Mouse (Mus musculus): ENCODE measurements around the gene Ucn3. TPM values are rescaled to one million over a fixed set of nuclear protein-coding genes. Genes with fewer than 3 reads are reported as not detected.
"Not testable (repeated sequence)": the region's sequence is repeated elsewhere in the genome, so short reads cannot be mapped to it uniquely, and the experiment has no call there.

The Ucn3 gene
- not detected for total RNA-seq (2022)

- no peak for DNase-seq
These were observed at the start of gene Ucn3 for GRCm38 (mm10) chr13:3945249-3945648. Gene Ucn3, minus strand, starts transcription at chr13:3945349.

DNA sequence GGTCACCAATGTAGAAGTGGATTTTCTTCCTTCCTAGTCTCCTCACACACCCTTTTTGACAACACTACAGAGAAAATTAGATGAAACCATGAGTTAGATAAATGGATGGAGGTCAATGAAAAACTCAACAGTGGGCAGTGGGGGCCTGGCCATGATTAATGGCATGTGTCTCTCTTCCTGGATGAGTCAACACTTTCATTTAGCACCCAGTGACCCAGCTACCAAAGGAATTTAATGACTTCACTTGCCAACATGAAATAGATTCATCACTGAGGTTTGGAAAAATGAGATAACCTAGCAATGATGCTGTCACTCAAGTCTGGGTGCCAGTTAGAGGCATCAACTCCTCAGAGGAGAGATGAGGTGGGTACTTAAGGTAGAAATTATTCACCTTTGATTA lies 46.9 kb upstream of the Ucn3 start:
- no peak for DNase-seq

GRCm38 (mm10) chr13:3968849-3969248 lies 23.7 kb upstream of the Ucn3 start:
- no peak for DNase-seq

DNA sequence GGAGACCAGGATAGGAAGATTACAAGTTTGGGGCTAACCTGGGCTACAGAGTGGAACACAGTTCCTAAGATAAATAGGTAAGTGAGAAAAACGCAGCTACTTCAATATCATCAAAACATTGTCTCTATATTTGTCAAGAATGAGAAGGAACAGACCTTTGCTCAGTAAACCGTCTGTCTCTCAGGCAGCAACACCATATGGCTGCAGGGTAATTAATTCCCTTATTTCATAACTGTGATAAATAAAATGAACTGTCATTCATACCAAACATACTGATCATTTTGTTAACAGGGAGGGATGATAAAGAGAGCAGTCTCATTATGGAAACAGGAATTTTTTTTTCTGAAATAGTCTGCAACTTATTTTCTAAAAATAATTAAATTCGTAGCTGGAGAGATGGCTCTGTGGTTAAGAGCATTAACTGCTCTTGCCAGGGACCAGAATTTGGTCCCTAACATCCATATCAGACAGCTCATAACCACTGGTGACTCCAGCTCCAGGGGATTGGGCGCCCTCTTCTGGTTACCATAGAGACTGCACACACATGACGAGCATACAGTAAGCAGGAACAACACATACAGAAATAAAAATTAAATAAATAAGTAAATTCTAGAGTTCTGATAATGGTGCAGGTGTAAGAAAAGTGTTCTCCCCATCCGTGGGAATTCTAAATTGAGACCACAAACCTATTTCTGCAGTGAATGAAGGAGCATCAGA lies 6.2 kb upstream of the Ucn3 start:
- DNase-seq, result no peak

GRCm38 (mm10) chr13:3949477-3949876 lies 4.3 kb upstream of the Ucn3 start:
- no peak for DNase-seq

DNA sequence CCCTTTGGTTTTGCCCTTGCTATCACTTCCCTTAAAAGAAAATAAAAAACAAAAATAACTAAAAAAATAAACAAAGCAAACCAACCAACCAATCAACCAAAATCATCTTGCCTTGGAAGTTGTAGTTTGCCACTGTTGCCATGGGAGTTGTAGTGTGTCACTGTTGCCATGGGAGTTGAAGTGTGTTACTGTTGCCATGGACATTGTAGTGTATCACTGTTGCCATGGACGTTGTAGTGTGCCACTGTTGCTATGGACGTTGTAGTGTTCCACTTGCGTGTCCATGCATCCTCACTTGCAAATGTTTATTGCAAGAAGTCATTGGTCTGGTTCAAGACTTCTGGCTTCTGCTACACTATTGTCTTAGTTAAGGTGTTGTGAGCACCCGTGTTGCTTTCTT lies 2.1 kb upstream of the Ucn3 start:
- DNase-seq, result no peak

GRCm38 (mm10) chr13:3944699-3945098 lies 450 bp downstream of the Ucn3 start:
- DNase-seq, result no peak

DNA sequence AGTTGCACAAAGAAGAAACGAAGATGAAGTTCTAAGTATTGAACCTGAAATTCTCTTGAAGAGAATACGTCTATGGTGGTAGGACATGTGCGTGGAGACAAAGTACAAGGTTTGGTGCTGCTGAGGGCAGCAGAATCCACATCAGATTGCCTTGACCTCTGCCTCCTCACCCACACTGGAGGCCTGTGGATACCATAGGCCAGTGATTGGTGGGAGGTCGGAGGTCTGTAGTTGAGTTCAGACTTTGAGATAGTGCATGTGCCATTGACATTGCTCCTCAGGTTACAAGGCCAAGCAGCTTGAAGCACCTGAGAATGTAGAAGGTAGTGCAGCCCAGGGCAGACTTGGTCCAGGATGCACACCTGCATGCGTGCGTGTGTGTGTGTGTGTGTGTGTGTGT lies 19.1 kb downstream of the Ucn3 start:
- DNase-seq, result no peak

DNA sequence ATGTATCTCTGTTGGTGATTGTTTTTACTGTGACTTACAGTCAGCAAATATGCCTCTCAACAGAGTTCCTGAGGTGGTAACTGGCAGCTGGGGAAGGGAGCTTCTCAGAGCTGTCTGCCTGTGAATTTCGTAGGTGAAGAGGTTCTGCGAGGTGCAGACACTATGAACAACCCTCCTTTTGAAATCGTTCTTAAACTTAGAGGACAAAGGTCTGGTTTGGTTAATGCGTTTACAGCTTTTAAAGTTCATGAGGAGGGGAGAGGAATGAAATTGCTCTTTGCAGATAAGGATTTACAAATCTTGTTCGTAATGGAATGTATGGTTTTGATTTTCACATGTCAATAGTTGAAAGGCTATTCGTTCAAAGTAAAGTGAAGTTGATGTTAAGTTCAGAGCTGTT lies 19.5 kb downstream of the Ucn3 start:
- DNase-seq, result no peak

DNA sequence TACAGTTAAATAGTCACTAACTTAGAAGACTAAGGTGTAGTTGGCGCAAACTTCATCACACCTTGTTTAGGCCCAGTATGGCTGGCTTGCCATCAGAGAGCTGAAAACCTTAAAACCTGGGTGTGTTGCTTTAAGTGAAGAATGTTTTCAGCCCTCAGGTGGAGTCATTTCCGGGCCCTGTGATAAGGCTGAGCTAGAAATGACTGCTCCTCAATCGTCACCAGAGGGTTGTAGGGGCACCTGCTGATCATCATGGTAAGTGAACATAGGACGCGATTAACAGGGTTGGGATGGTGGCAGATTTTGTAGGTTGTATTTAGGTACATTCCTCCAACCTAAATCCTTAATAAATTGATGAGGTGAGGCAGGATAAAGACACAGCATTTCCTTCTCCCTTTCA lies 20.7 kb downstream of the Ucn3 start:
- DNase-seq, result no peak

- DNase-seq, result peak; percentile 83
These were observed 27.4 kb downstream of the Ucn3 start, which contains the start of the genes Net1 and Tubal3 for GRCm38 (mm10) chr13:3917571-3918311. Gene Net1, minus strand, starts transcription at chr13:3918220. Gene Tubal3, plus strand, starts transcription at chr13:3918274.

GRCm38 (mm10) chr13:3913504-3913903 lies 31.6 kb downstream of the Ucn3 start:
- DNase-seq, result no peak

DNA sequence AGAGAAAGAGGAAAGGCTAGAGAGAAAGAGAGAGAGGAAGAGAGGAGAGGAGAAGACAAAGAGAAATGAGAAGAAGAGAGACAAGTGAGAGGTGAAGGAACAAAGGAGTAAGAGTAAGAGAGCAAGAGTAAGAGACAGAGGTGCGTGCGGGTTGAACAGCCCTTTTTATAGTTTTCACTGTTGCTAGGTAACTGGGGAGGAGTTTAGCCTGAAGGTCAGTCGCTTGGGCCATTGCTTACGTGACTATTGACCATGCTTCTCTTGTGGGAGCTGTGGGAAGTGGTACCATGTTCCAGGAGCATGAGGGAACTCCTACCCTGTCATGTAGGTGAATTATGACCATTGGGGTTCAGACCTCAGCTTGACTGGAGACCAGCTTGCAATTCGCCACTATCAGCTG lies 34.8 kb downstream of the Ucn3 start:
- DNase-seq, result no peak

GRCm38 (mm10) chr13:3908262-3908661 lies 36.9 kb downstream of the Ucn3 start:
- no peak for DNase-seq

DNA sequence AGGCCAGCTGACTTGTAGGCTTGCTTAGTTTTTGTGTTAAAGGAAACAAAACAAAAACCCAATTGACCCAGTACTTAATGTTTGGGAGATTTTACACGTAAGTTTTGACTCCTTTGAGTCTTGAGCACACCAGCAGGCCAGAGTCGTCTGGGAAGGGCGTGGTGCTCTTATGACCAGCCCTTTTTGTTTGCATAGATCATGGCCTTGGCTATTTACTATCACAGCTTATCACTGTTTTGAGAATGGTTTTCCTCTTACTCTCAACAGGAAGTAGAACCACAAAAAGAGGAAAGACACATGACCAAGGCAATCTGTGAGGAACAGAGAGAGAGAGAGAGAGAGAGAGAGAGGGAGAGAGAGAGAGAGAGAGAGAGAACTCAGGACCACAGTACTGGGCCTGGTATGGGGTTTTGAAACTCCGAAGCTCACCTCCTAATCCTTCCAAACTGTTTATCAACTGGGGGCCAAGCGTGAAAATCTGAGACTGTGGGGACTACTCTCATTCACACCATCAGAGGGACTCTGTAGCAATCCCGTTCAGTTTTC lies 37.9 kb downstream of the Ucn3 start:
- DNase-seq, result no peak

DNA sequence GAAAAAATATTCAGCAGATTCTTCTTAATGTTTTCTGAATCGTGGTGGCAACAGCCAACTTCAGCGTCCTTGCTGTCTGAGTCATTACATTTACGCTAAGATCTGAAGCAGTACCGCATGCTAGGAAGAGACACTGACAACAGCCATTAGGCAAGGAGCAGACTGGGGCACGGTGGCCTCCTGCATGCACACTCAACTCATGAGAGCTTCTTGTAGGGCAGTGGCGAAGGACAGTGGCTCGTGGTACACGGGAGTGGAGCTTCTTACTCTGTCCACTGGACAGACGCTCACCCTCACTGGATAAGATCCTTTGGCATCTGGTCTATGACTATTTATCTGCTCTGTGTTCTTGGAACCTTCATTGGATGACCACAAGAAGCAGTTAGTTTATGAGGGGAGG lies 45.8 kb downstream of the Ucn3 start:
- DNase-seq, result no peak

GRCm38 (mm10) chr13:3898202-3898601 lies 46.9 kb downstream of the Ucn3 start:
- DNase-seq, result not testable (repeated sequence)

- no peak for DNase-seq
These were observed 48.2 kb downstream of the Ucn3 start for GRCm38 (mm10) chr13:3896913-3897312.

GRCm38 (mm10) chr13:3896032-3896431 lies 49.1 kb downstream of the Ucn3 start:
- no peak for DNase-seq

DNA sequence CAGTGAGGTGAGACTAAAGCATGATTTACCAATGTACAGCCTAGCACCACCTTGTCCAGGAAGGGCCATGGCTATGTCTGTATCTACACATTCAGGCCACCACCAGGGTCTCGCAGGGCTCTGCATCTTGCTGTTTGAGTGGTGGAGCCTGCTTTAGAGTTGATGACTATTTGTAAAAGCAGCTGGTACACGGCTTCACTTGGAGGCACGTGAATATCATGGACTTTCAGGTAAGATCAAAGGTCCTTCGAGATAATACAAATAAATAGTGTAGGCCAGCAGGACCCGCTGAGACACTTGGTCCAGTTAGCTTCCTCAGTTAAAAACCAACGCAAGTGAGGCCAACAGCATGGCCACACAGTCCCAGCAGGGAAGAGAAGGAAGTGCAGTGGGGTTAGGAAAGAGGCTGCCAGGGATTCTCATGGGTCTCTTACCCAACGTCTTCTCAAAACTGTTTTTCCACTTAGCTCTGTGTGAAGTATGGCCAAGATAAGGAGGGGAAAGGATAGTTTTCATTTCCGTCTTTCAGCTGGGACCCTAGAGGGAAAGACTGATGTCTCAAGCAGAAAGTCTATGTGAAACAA lies 49.7 kb downstream of the Ucn3 start:
- no peak for DNase-seq

DNA sequence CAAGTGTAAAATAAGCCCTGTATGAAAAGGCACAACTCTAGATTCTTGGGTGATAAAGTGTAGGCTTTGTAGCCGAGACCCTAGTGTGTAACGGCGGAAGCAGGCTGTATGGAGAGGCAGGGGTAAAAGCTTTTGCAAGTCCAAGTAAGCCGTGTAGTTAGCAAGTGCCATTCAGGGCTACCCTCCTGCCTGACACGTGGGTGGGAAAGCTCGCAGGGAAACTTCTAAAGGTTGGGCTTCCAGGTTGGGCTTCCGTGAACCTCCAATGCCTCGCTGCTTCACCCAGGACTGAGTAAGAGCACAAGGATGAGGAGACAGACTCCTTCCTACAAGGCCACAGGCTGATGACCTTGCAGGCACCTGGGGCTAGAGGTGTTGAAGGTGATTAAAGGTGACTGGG lies 50.6 kb downstream of the Ucn3 start:
- no peak for DNase-seq

- DNase-seq, result peak; percentile 90
These were observed 51.9 kb downstream of the Ucn3 start for GRCm38 (mm10) chr13:3893126-3893734.

DNA sequence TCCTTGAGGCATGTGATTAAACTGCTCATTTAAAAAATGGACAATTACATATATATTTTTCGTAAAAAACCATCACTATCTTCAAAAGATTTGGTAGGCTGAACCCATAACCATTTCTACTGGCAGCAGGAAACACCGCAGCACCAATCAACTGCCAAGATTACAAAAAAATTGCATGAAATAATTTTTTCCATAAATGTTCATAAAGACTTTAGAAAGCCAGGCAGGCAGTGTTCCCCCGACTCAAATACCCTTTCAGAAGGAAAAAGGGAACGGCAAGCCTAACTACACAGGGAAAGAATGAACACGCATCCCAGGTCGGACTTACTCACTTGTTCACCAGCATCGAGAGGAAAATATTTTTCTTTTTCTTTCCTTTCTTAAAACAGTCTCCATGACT lies 52.5 kb downstream of the Ucn3 start:
- no peak for DNase-seq

Measured in adrenal gland, adult 8-10 months (tissue).